Mouse (Mus musculus) CH12.LX (cell line): ENCODE data around the gene Ccnd3. TPM values are rescaled to one million over a fixed set of nuclear protein-coding genes. Genes with fewer than 3 reads are reported as not detected.

Experiments used
- DNase-seq: peaks from one replicate; pipeline ENCODE4 v3.0.0-alpha.2; 2013; ENCODE audit errors: extremely low read depth
- H3K27ac ChIP-seq: 2 replicates; pipeline ENCODE4 v1.5.1; 2012; ENCODE audit warnings: low read depth, mild to moderate bottlenecking, control low read depth, moderate library complexity; ENCODE audit not compliant: insufficient read depth
- H3K27me3 ChIP-seq: replicated peaks from 2 replicates; pipeline ENCODE3; 2012; ENCODE audit warnings: inconsistent platforms
- H3K36me3 ChIP-seq, 2 experiments: replicated peaks in 1 of 2; 2 replicates each; pipeline versions ENCODE3 to v1.6.1; 2012; ENCODE audit warnings: inconsistent platforms in 1 of 2, low read length in 1 of 2, mild to moderate bottlenecking in 1 of 2, mixed read lengths in 1 of 2, moderate library complexity in 1 of 2; ENCODE audit not compliant: control insufficient read depth in 1 of 2, insufficient read depth in 1 of 2
- H3K4me1 ChIP-seq, 2 experiments: 2 replicates each; pipeline ENCODE4 v1.6.1; 2012; ENCODE audit warnings: inconsistent platforms in 1 of 2, moderate library complexity in 1 of 2; ENCODE audit not compliant: insufficient read depth in 2 of 2, control insufficient read depth in 1 of 2
- H3K4me2 ChIP-seq: 2 replicates; pipeline ENCODE4 v1.6.1; 2012; ENCODE audit warnings: low read depth, mild to moderate bottlenecking, control low read depth; ENCODE audit not compliant: poor library complexity, insufficient read depth, severe bottlenecking
- H3K4me3 ChIP-seq, 3 experiments: fragments of 150-350 bp in 1 of 3; sonication (generic) in 1 of 3; replicated peaks in 1 of 3; 2 replicates each; pipeline versions ENCODE3 to v1.5.1; 2011 to 2012; ENCODE audit warnings: low read depth in 2 of 3, low read length in 2 of 3, mild to moderate bottlenecking in 2 of 3, moderate library complexity in 2 of 3, control low read depth in 1 of 3, improper control_type of control experiment in 1 of 3, inconsistent platforms in 1 of 3, mixed read lengths in 1 of 3; ENCODE audit not compliant: poor library complexity in 1 of 3
- H3K79me2 ChIP-seq: replicated peaks from 2 replicates; pipeline ENCODE4 v1.6.1; 2012; ENCODE audit warnings: mild to moderate bottlenecking, moderate library complexity; ENCODE audit not compliant: control insufficient read depth, poor library complexity, insufficient read depth, severe bottlenecking; ENCODE audit errors: extremely low read depth
- H3K9ac ChIP-seq: 2 replicates; pipeline ENCODE4 v1.6.1; 2012; ENCODE audit warnings: low read depth, mild to moderate bottlenecking, control low read depth, moderate library complexity; ENCODE audit not compliant: insufficient read depth
- H3K9me3 ChIP-seq: replicated peaks from 2 replicates; pipeline ENCODE3; 2012; ENCODE audit warnings: low read length, inconsistent platforms, mixed read lengths
- BHLHE40 ChIP-seq: IDR thresholded peaks from 2 replicates; pipeline ENCODE4 v1.6.1; 2011; ENCODE audit warnings: mild to moderate bottlenecking, low read depth, low read length, improper control_type of control experiment
- CHD2 ChIP-seq: IDR thresholded peaks from 2 replicates; pipeline ENCODE4 v1.6.1; 2011; ENCODE audit warnings: low read length, improper control_type of control experiment
- CTCF ChIP-seq, 2 experiments: IDR thresholded peaks in 1 of 2; conservative IDR thresholded peaks in 1 of 2; 2 replicates each; pipeline ENCODE4 v1.5.1; 2011 to 2012; ENCODE audit warnings: low read depth in 2 of 2, low read length in 2 of 2, improper control_type of control experiment in 1 of 2, inconsistent platforms in 1 of 2, mild to moderate bottlenecking in 1 of 2, moderate library complexity in 1 of 2
- ETS1 ChIP-seq: conservative IDR thresholded peaks from 2 replicates; pipeline ENCODE4 v1.6.1; 2012; ENCODE audit warnings: low read depth, mild to moderate bottlenecking, inconsistent platforms, low read length, improper control_type of control experiment, moderate library complexity
- HCFC1 ChIP-seq: IDR thresholded peaks from 2 replicates; pipeline ENCODE4 v1.6.1; 2012; ENCODE audit warnings: low read depth, mild to moderate bottlenecking, inconsistent platforms, low read length, improper control_type of control experiment
- MAX ChIP-seq: IDR thresholded peaks from 2 replicates; pipeline ENCODE4 v1.6.1; 2011; ENCODE audit warnings: low read length, improper control_type of control experiment
- MAZ ChIP-seq: IDR thresholded peaks from 2 replicates; pipeline ENCODE4 v1.6.1; 2012; ENCODE audit warnings: low read depth, mild to moderate bottlenecking, inconsistent platforms, low read length, improper control_type of control experiment, moderate library complexity
- MXI1 ChIP-seq: IDR thresholded peaks from 2 replicates; pipeline ENCODE4 v1.6.1; 2011; ENCODE audit warnings: mild to moderate bottlenecking, low read depth, low read length, improper control_type of control experiment
- MYC ChIP-seq: IDR thresholded peaks from 2 replicates; pipeline ENCODE4 v1.6.1; 2011; ENCODE audit warnings: low read depth, mild to moderate bottlenecking, improper control_type of control experiment, low read length
- POLR2A ChIP-seq: IDR thresholded peaks from 2 replicates; pipeline ENCODE4 v1.6.1; 2011; ENCODE audit warnings: low read depth, mild to moderate bottlenecking, improper control_type of control experiment, low read length
- RAD21 ChIP-seq: IDR thresholded peaks from 2 replicates; pipeline ENCODE4 v1.6.1; 2011; ENCODE audit warnings: low read depth, mild to moderate bottlenecking, low read length, improper control_type of control experiment, moderate library complexity
- RCOR1 ChIP-seq: conservative IDR thresholded peaks from 2 replicates; pipeline ENCODE4 v1.6.1; 2012; ENCODE audit warnings: low read depth, mild to moderate bottlenecking, inconsistent platforms, low read length, improper control_type of control experiment
- SIN3A ChIP-seq: IDR thresholded peaks from 2 replicates; pipeline ENCODE4 v1.6.1; 2012; ENCODE audit warnings: low read length, improper control_type of control experiment, inconsistent platforms
- TBP ChIP-seq: conservative IDR thresholded peaks from 2 replicates; pipeline ENCODE4 v1.6.1; 2011; ENCODE audit warnings: low read depth, low read length, improper control_type of control experiment
- TCF12 ChIP-seq: IDR thresholded peaks from 2 replicates; pipeline ENCODE4 v1.6.1; 2014; ENCODE audit warnings: low read depth, mild to moderate bottlenecking, inconsistent platforms, low read length, improper control_type of control experiment
- UBTF ChIP-seq: IDR thresholded peaks from 2 replicates; pipeline ENCODE4 v1.6.1; 2012; ENCODE audit warnings: low read depth, mild to moderate bottlenecking, inconsistent platforms, low read length, improper control_type of control experiment, moderate library complexity
- USF1 ChIP-seq: IDR thresholded peaks from 2 replicates; pipeline ENCODE4 v1.6.1; 2014; ENCODE audit warnings: low read depth, mild to moderate bottlenecking, inconsistent platforms, low read length, improper control_type of control experiment
- USF2 ChIP-seq: conservative IDR thresholded peaks from 2 replicates; pipeline ENCODE4 v1.6.1; 2011; ENCODE audit warnings: low read depth, low read length, improper control_type of control experiment
- ZNF384 ChIP-seq: IDR thresholded peaks from 2 replicates; pipeline ENCODE4 v1.6.1; 2012; ENCODE audit warnings: low read depth, low read length, improper control_type of control experiment, inconsistent platforms
- dilution Hi-C: fragments of 300-500 bp; cut with MboI; formaldehyde crosslinking; loops from 2 replicates; pipeline ENCODE4 v1.14.3; 2020; ENCODE audit warnings: low sequenced_read_pairs; ENCODE audit not compliant: extremely low pct_unique_long_range_greater_than_20kb, extremely low pct_ligation_motif_present
- in situ Hi-C: fragments of 300-500 bp; cut with MboI; formaldehyde crosslinking; loops from 3 replicates; pipeline ENCODE4 v1.14.3; 2019; ENCODE audit warnings: low sequenced_read_pairs, low pct_ligation_motif_present, low pct_unique_long_range_greater_than_20kb, mixed read lengths
- polyA plus RNA-seq: library from polyadenylated mRNA; unstranded; fragments of >175 nt; gene quantifications from 2 replicates; pipeline ENCODE4 v1.2.1, GENCODE M21; 2012; ENCODE audit warnings: low read depth; ENCODE audit not compliant: insufficient read length
- total RNA-seq, 2 experiments: library from RNA; depleted of rRNA; stranded (reverse); fragments of 300-350 nt in 1 of 2; fragments of >200 nt in 1 of 2; gene quantifications; 2 replicates each; pipeline ENCODE4 v1.2.3; 2012 to 2014

Gene Ccnd3
- total and polyA plus RNA-seq, 3 experiments, result 30.6 to 121 (median 48.7) TPM

- H3K27me3 ChIP-seq, result peaks cover 25% of the 10 kb centered on the region
- peaks cover 0 to 6% of the 10 kb centered on the region in 2 experiments; a peak in 1 of 4 replicates for H3K4me1 ChIP-seq
- in situ Hi-C loops, result no loop called here
- TF ChIP-seq CTCF (conservative IDR thresholded peaks at IDR 0.05 in 1 of 2, IDR thresholded peaks at IDR 0.05 in 1 of 2; ENCODE audit: low read depth in 2 of 2, low read length in 2 of 2), result no peak
- no peak for TF ChIP-seq CHD2
- TF ChIP-seq RAD21, result no peak
- no peak for TF ChIP-seq RCOR1
- TF ChIP-seq BHLHE40, result no peak
- TF ChIP-seq MAZ, result no peak
- TF ChIP-seq MXI1, result no peak
- TF ChIP-seq POLR2A, result no peak
- no peak for TF ChIP-seq ZNF384
- no peak for TF ChIP-seq USF1
- no peak for TF ChIP-seq HCFC1
- no peak for TF ChIP-seq SIN3A
- TF ChIP-seq USF2, result no peak
- TF ChIP-seq TCF12, result no peak
- no peak for TF ChIP-seq ETS1
- TF ChIP-seq UBTF, result no peak
- TF ChIP-seq MAX, result no peak
- no peak overlapping the region for H3K4me2 ChIP-seq
- no peak for DNase-seq
- dilution Hi-C loops, result no loop called here
- H3K36me3 ChIP-seq, result no peaks in the 10 kb centered on the region
- no peak overlapping the region for H3K27ac ChIP-seq
- no peaks in the 10 kb centered on the region for H3K9me3 ChIP-seq
- no peak overlapping the region for H3K4me3 ChIP-seq
- no peaks in the 10 kb centered on the region for H3K79me2 ChIP-seq
- no peak overlapping the region for H3K9ac ChIP-seq
Measured at GRCm38 (mm10) chr17:47470686-47471085, 34.2 kb upstream of the Ccnd3 start.

GRCm38 (mm10) chr17:47472435-47473350, 32.2 kb upstream of the Ccnd3 start:
- H3K4me1 ChIP-seq, result peaks cover 0 to 3% of the 10 kb centered on the region in 2 experiments; a peak in 1 of 4 replicates

More at GRCm38 (mm10) chr17:47472435-47473350, 32.2 kb upstream of the Ccnd3 start:
- Histone ChIP-seq H3K4me2 (no peak overlapping the region), H3K9ac (no peak overlapping the region), H3K4me3 (no peak overlapping the region)
- TF ChIP-seq TBP (no peak), MYC (no peak)
- TF ChIP-seq, all 38 proteins: peak for 0
- Histone ChIP-seq H3K36me3 (no peaks in the 10 kb centered on the region), H3K9me3 (no peaks in the 10 kb centered on the region), H3K27me3 (peaks cover 14% of the 10 kb centered on the region), H3K27ac (no peak overlapping the region), H3K79me2 (no peaks in the 10 kb centered on the region)
- dilution Hi-C loops (no loop called here), in situ Hi-C loops (no loop called here)
- no peak for DNase-seq
